Mouse (Mus musculus) megakaryocyte, embryonic 14.5 days (primary cell): ENCODE data around the gene Ltc4s. TPM values are rescaled to one million over a fixed set of nuclear protein-coding genes. Genes with fewer than 3 reads are reported as not detected.

ENCODE experiments used
- H3K27me3 ChIP-seq: replicated peaks from 2 replicates; pipeline ENCODE3; 2012; ENCODE audit warnings: inconsistent platforms
- H3K36me3 ChIP-seq: replicated peaks from 2 replicates; pipeline ENCODE3; 2012; ENCODE audit warnings: low read length, inconsistent platforms, mixed read lengths
- H3K4me1 ChIP-seq: 2 replicates; pipeline ENCODE4 v1.6.1; 2012; ENCODE audit warnings: inconsistent platforms
- H3K4me3 ChIP-seq: replicated peaks from 2 replicates; pipeline ENCODE3; 2012; ENCODE audit warnings: moderate library complexity, mild to moderate bottlenecking, inconsistent platforms
- H3K9me3 ChIP-seq: 2 replicates; pipeline ENCODE4 v1.6.1; 2012; ENCODE audit warnings: inconsistent platforms
- FLI1 ChIP-seq: IDR thresholded peaks from 2 replicates; pipeline ENCODE4 v1.6.1; 2012; ENCODE audit warnings: low read length, inconsistent platforms, mixed read lengths
- GATA1 ChIP-seq: IDR thresholded peaks from 3 replicates; pipeline ENCODE4 v1.6.1; 2012; ENCODE audit warnings: mixed read lengths, low read length, inconsistent platforms, borderline replicate concordance
- polyA plus RNA-seq: library from polyadenylated mRNA; stranded (reverse); fragments of >175 nt; gene quantifications from 2 replicates; pipeline ENCODE4 v1.2.3, GENCODE M21; 2012; ENCODE audit warnings: low replicate concordance; ENCODE audit not compliant: insufficient read depth

The Ltc4s gene
- polyA plus RNA-seq, 1 experiment: 10.5 TPM

- no peak overlapping the region for H3K4me3 ChIP-seq
- H3K9me3 ChIP-seq: no peaks in the 10 kb centered on the region
- TF ChIP-seq FLI1: no peak
- no peak for TF ChIP-seq GATA1
- no peaks in the 10 kb centered on the region for H3K27me3 ChIP-seq
- H3K4me1 ChIP-seq: peaks cover 52% of the 10 kb centered on the region
- H3K36me3 ChIP-seq: peaks cover 55% of the 10 kb centered on the region
Measured at GRCm38 (mm10) chr11:50192278-50192677, 46.1 kb downstream of the Ltc4s start.

GRCm38 (mm10) chr11:50190362-50190761 is 48.1 kb downstream of the Ltc4s start:
- Histone ChIP-seq H3K36me3 (peaks cover 46% of the 10 kb centered on the region), H3K4me3 (no peak overlapping the region), H3K4me1 (peaks cover 42% of the 10 kb centered on the region), H3K9me3 (no peaks in the 10 kb centered on the region), H3K27me3 (no peaks in the 10 kb centered on the region)
- TF ChIP-seq GATA1: no peak
- TF ChIP-seq FLI1: no peak

GRCm38 (mm10) chr11:50188682-50189081 is 49.7 kb downstream of the Ltc4s start:
- Histone ChIP-seq H3K4me3 (no peak overlapping the region), H3K9me3 (no peaks in the 10 kb centered on the region), H3K36me3 (peaks cover 43% of the 10 kb centered on the region), H3K4me1 (peaks cover 38% of the 10 kb centered on the region), H3K27me3 (no peaks in the 10 kb centered on the region)
- TF ChIP-seq GATA1 (no peak), FLI1 (no peak)

Other genes starting within 250 kb of the Ltc4s start
- 23.9 and 25.1 TPM in 2 replicates for gene Rnf130, start 213.3 kb downstream of the Ltc4s start, polyA plus RNA-seq
- 10.0 and 34.0 TPM in 2 replicates for gene Tbc1d9b, start 107.2 kb downstream of the Ltc4s start, polyA plus RNA-seq
- 3.7 TPM in 1 of 2 replicates, not detected in the other for gene Mrnip, start 64.2 kb downstream of the Ltc4s start, polyA plus RNA-seq
- 154 and 155 TPM in 2 replicates for gene Sqstm1, start 27.8 kb downstream of the Ltc4s start, polyA plus RNA-seq
- gene Mgat4b, start 27.7 kb downstream of the Ltc4s start, polyA plus RNA-seq: 119 and 130 TPM in 2 replicates
- 4.5 and 8.3 TPM in 2 replicates for gene Maml1, start 53.7 kb upstream of the Ltc4s start, polyA plus RNA-seq
- 4.5 and 79.1 TPM in 2 replicates for gene Canx, start 87.1 kb upstream of the Ltc4s start, polyA plus RNA-seq
- not detected in 2 replicates for gene Cby3, start 115.8 kb upstream of the Ltc4s start, polyA plus RNA-seq
- gene Hnrnph1, start 138.4 kb upstream of the Ltc4s start, polyA plus RNA-seq: 12.9 and 121 TPM in 2 replicates
- gene Rufy1, start 192.5 kb upstream of the Ltc4s start, polyA plus RNA-seq: 1.2 and 2.3 TPM in 2 replicates